Mouse (Mus musculus): Measurements from ENCODE around the gene Oog4. TPM values are rescaled to one million over a fixed set of nuclear protein-coding genes. Genes with fewer than 3 reads are reported as not detected.
"Not testable (repeated sequence)": the region's sequence is repeated elsewhere in the genome, so short reads cannot be mapped to it uniquely, and the experiment has no call there.

The Oog4 gene
- not detected in 2 replicates for polyA plus RNA-seq (2014; fragmentation: Nextera tagmentation; extraction: Ambion mirVana)

DNA sequence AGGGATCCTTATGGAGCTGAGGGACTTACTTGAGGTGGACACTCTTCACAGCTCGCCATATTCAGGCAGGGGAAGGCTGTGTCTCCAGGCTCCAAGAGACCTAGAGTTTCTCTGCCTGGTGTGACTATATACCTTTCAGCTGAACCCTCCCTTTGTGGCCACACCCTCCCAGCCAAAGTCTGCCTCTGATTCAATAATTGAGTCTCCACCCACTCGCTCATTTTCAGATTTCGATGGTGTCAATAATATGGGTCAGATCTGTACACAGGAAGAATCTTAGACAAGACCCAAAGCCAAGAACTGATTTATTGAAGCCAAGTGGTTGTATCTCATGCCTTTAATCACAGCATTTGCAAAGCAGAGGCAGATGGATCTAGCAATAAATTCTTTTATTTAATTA, at the start of gene Oog4:
Oog4 (minus strand) TSS at position 101 of the 400 bp plus-strand sequence.
- no peaks in the 10 kb centered on the region for H3K4me1 ChIP-seq (ENCODE audit: control insufficient read depth, insufficient read depth, low read length)

DNA sequence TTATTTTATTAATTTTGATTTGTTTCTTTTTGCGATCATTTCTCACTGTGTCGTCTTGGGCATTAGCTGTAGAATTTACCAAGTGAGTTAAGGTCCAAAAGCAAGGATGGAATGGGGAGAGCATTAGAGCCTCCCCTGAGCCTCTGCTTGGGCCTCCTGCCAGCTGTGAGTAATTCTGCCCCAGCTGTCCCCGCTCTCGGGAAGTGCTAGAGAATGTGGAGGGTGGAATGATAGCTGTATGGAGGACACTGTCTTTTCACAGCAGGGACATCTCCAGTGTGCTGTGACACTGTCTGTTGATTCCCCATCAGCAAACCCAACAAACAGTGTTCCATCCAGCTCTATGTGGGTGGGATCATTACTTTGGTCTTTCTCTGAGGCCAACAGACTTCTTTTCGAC, 23.4 kb downstream of the Oog4 start:
- ATAC-seq (replicated peaks; ENCODE audit: insufficient number of reproducible peaks, low FRiP score, low TSS enrichment, low read depth) = not testable (repeated sequence)

More for the DNA sequence above, at the start of gene Oog4:
- no peaks in the 10 kb centered on the region for H3K9me3 ChIP-seq (replicated peaks; ENCODE audit: control insufficient read depth, low read length)
- H3K27me3 ChIP-seq (ENCODE audit: control insufficient read depth, insufficient read depth, low read length) = no peaks in the 10 kb centered on the region
- no peak within 1 kb of the TSS for H3K4me3 ChIP-seq (ENCODE audit: low read depth, low read length)
- no peak within 1 kb of the TSS for H3K4me2 ChIP-seq (ENCODE audit: low read depth, low read length)
- H3K36me3 ChIP-seq (replicated peaks; ENCODE audit: control insufficient read depth, insufficient read depth, low read depth, low read length) = no peaks in the 10 kb centered on the region
- 87% methylated on average over 3 of the region's 3 CpGs for WGBS
- DNase-seq (ENCODE audit: low spot score) (no peak), ATAC-seq (replicated peaks; ENCODE audit: insufficient number of reproducible peaks, low FRiP score, low TSS enrichment, low read depth) (no peak)
- no peak within 1 kb of the TSS for H3K27ac ChIP-seq (replicated peaks; ENCODE audit: low read depth, low read length)
- H3K9ac ChIP-seq (replicated peaks; ENCODE audit: low read length) = no peak within 1 kb of the TSS

DNA sequence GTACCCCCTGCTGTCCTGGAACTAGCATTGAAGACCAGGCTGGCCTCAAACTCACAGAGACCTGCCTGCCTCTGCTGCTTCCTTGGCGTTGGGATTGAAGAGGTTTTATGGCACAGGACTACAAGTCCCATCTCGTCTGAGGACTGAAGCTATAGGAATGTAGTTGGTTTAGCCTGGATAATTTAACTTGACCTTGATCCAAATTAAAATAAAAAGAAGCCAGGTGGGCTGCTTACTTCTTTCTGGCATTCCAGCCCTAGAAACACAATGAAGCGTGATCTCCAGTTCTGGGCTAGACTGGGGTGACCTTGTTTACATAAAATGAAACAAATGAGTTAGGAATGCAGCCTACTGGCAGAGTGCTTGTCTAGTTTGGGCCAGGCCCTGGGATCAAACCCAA, 36.0 kb downstream of the Oog4 start:
- Histone ChIP-seq H3K4me1 (ENCODE audit: control insufficient read depth, insufficient read depth, low read length) (no peaks in the 10 kb centered on the region), H3K4me3 (ENCODE audit: low read depth, low read length) (no peak overlapping the region), H3K27ac (replicated peaks; ENCODE audit: low read depth, low read length) (no peak overlapping the region), H3K9ac (replicated peaks; ENCODE audit: low read length) (no peak overlapping the region), H3K4me2 (ENCODE audit: low read depth, low read length) (no peak overlapping the region), H3K9me3 (replicated peaks; ENCODE audit: control insufficient read depth, low read length) (no peaks in the 10 kb centered on the region), H3K27me3 (ENCODE audit: control insufficient read depth, insufficient read depth, low read length) (no peaks in the 10 kb centered on the region), H3K36me3 (replicated peaks; ENCODE audit: control insufficient read depth, insufficient read depth, low read depth, low read length) (peaks cover 15% of the 10 kb centered on the region)
- ATAC-seq (replicated peaks; ENCODE audit: insufficient number of reproducible peaks, low FRiP score, low TSS enrichment, low read depth) = no peak
- 94% methylated on average over 3 of the region's 3 CpGs for WGBS
- DNase-seq (ENCODE audit: low spot score) = no peak

More for the DNA sequence above, 23.4 kb downstream of the Oog4 start:
- not testable (repeated sequence) for H3K27ac ChIP-seq (replicated peaks; ENCODE audit: low read depth, low read length); H3K9me3 ChIP-seq (replicated peaks; ENCODE audit: control insufficient read depth, low read length); H3K36me3 ChIP-seq (replicated peaks; ENCODE audit: control insufficient read depth, insufficient read depth, low read depth, low read length); H3K4me3 ChIP-seq (ENCODE audit: low read depth, low read length); H3K27me3 ChIP-seq (ENCODE audit: control insufficient read depth, insufficient read depth, low read length); H3K4me2 ChIP-seq (ENCODE audit: low read depth, low read length); DNase-seq (ENCODE audit: low spot score); H3K9ac ChIP-seq (replicated peaks; ENCODE audit: low read length); H3K4me1 ChIP-seq (ENCODE audit: control insufficient read depth, insufficient read depth, low read length)
- 72% methylated on average over 5 of the region's 5 CpGs for WGBS

DNA sequence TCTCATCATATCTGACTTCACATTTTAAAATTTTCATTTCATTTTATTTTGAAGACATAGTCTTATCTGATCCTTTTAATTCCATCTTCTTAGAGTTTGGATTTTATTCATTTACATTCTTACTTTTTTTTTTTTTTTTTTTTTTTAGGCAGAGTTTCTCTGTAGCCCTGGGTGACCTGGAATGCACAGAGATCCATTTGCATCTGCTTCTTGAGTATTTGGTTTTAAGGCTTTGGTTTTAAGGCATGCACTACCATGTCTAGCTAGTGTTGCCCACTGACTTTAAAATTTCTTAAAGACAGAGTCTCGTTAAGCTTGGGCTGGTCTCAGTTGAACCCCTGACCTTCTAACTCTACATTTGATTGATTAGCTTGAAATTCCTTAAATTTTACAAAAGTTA, 36.5 kb downstream of the Oog4 start:
- H3K4me2 ChIP-seq (ENCODE audit: low read depth, low read length) = no peak overlapping the region
- DNase-seq (ENCODE audit: low spot score) (no peak), ATAC-seq (replicated peaks; ENCODE audit: insufficient number of reproducible peaks, low FRiP score, low TSS enrichment, low read depth) (no peak)
- peaks cover 11% of the 10 kb centered on the region for H3K36me3 ChIP-seq (replicated peaks; ENCODE audit: control insufficient read depth, insufficient read depth, low read depth, low read length)
- no peak overlapping the region for H3K9ac ChIP-seq (replicated peaks; ENCODE audit: low read length)
- H3K27me3 ChIP-seq (ENCODE audit: control insufficient read depth, insufficient read depth, low read length) = no peaks in the 10 kb centered on the region
- 85% methylated on average over 1 of the region's 1 CpGs for WGBS
- no peaks in the 10 kb centered on the region for H3K4me1 ChIP-seq (ENCODE audit: control insufficient read depth, insufficient read depth, low read length)
- no peak overlapping the region for H3K4me3 ChIP-seq (ENCODE audit: low read depth, low read length)
- H3K27ac ChIP-seq (replicated peaks; ENCODE audit: low read depth, low read length) = no peak overlapping the region
- no peaks in the 10 kb centered on the region for H3K9me3 ChIP-seq (replicated peaks; ENCODE audit: control insufficient read depth, low read length)

DNA sequence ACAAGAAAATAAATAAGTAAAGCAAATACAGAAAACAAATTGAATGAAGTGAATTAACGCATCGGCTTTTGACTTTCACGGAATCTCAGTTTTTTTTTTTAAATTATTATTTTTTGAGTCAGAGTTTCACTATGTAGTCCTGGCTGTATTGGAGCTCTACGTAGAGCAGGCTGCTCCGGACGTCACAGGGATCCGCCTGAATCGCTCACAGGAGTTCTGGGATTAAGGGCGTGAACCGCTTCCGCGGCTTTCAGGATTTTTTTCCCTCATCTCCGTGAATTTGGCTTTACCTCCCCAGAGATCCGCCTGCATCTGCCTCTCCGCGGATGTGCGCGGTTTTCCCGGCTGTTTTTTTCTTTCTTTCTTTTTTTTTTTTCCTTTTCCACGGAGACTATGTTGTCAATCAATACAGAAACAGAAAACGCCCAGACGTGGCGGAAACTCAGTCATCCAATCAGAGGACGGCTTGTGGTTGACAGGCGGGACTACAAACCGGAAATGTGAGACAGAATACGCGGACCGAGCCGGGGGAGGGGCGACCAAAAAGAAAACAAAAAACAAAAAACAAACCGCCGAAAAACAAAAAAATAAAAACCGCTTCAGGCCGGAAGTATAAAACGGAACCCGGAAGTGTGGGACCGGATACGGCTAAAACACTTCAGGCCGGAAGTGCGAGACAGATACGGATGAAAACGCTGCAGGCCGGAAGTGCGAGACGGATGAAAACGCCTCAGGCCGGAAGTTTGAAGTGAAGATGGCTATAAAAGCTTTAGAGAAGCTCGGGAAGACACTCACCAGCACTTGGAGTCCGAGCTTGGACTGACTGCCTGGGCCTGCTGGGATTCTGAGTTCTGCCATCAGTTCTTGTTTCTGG, 37.7 kb downstream of the Oog4 start, which contains the start of gene Pramef8:
Pramef8 (plus strand) TSS at position 208 of the 874 bp plus-strand sequence.
- Histone ChIP-seq H3K9ac (replicated peaks; ENCODE audit: low read length) (peak within 1 kb of the TSS; percentile 62), H3K9me3 (replicated peaks; ENCODE audit: control insufficient read depth, low read length) (no peaks in the 10 kb centered on the region), H3K36me3 (replicated peaks; ENCODE audit: control insufficient read depth, insufficient read depth, low read depth, low read length) (peaks cover 6% of the 10 kb centered on the region), H3K4me1 (ENCODE audit: control insufficient read depth, insufficient read depth, low read length) (no peaks in the 10 kb centered on the region), H3K27ac (replicated peaks; ENCODE audit: low read depth, low read length) (no peak within 1 kb of the TSS; the same call in none of the 2 replicates), H3K27me3 (ENCODE audit: control insufficient read depth, insufficient read depth, low read length) (no peaks in the 10 kb centered on the region), H3K4me2 (ENCODE audit: low read depth, low read length) (peak within 1 kb of the TSS; percentile 46), H3K4me3 (ENCODE audit: low read depth, low read length) (peak within 1 kb of the TSS; percentile 50)
- peak; percentile 84 for ATAC-seq (replicated peaks; ENCODE audit: insufficient number of reproducible peaks, low FRiP score, low TSS enrichment, low read depth)
- under 1% methylated on average over 50 of the region's 50 CpGs for WGBS
- peak; percentile 94 for DNase-seq (ENCODE audit: low spot score)

- ATAC-seq (replicated peaks; ENCODE audit: insufficient number of reproducible peaks, low FRiP score, low TSS enrichment, low read depth) = peak; percentile 30; the same call in 1 of the 2 replicates
- Histone ChIP-seq H3K36me3 (replicated peaks; ENCODE audit: control insufficient read depth, insufficient read depth, low read depth, low read length) (no peaks in the 10 kb centered on the region), H3K4me3 (ENCODE audit: low read depth, low read length) (peak overlapping the region; percentile 50), H3K9ac (replicated peaks; ENCODE audit: low read length) (peak overlapping the region; percentile 62), H3K9me3 (replicated peaks; ENCODE audit: control insufficient read depth, low read length) (no peaks in the 10 kb centered on the region), H3K27me3 (ENCODE audit: control insufficient read depth, insufficient read depth, low read length) (no peaks in the 10 kb centered on the region), H3K4me1 (ENCODE audit: control insufficient read depth, insufficient read depth, low read length) (no peaks in the 10 kb centered on the region), H3K27ac (replicated peaks; ENCODE audit: low read depth, low read length) (no peak overlapping the region), H3K4me2 (ENCODE audit: low read depth, low read length) (peak overlapping the region; percentile 25)
- 75% methylated on average over 5 of the region's 5 CpGs for WGBS
- DNase-seq (ENCODE audit: low spot score) = no peak
Measured at GRCm38 (mm10) chr4:143411566-143412218, 38.4 kb downstream of the Oog4 start.

- ATAC-seq (replicated peaks; ENCODE audit: insufficient number of reproducible peaks, low FRiP score, low TSS enrichment, low read depth) (no peak), DNase-seq (ENCODE audit: low spot score) (no peak)
- Histone ChIP-seq H3K9me3 (replicated peaks; ENCODE audit: control insufficient read depth, low read length) (no peaks in the 10 kb centered on the region), H3K27me3 (ENCODE audit: control insufficient read depth, insufficient read depth, low read length) (no peaks in the 10 kb centered on the region), H3K9ac (replicated peaks; ENCODE audit: low read length) (no peak within 1 kb of the TSS), H3K4me1 (ENCODE audit: control insufficient read depth, insufficient read depth, low read length) (no peaks in the 10 kb centered on the region), H3K4me2 (ENCODE audit: low read depth, low read length) (no peak within 1 kb of the TSS), H3K36me3 (replicated peaks; ENCODE audit: control insufficient read depth, insufficient read depth, low read depth, low read length) (no peaks in the 10 kb centered on the region), H3K4me3 (ENCODE audit: low read depth, low read length) (no peak within 1 kb of the TSS), H3K27ac (replicated peaks; ENCODE audit: low read depth, low read length) (no peak within 1 kb of the TSS)
- WGBS = 79% methylated on average over 26 of the region's 26 CpGs
Measured at GRCm38 (mm10) chr4:143394181-143394580, 55.9 kb downstream of the Oog4 start, which contains the start of gene Pramel1. TSS of gene Pramel1 (plus strand) at chr4:143394428.
